Comparison of ENCODE assay signal across 15 mouse cellular contexts in genomic region chr4:69383318-69383717, GRCm38 (mm10).
"Had no signal": no experiment of that assay in that cellular context is flagged by ENCODE, and none has a peak within 500 bp of the region (broad histone marks: within the 10 kb centered on the region; RNA-seq: fewer than 3 reads in every experiment).

No protein-coding gene starts in this region.

- H3K4me3 ChIP-seq: intestine, embryonic 15.5 days; kidney, embryonic 15.5 days; liver, embryonic 13.5 days; stomach, embryonic 15.5 days had no signal

- H3K27ac ChIP-seq: intestine, embryonic 15.5 days; kidney, embryonic 15.5 days; liver, embryonic 13.5 days; stomach, embryonic 15.5 days had no signal

- DNase-seq: kidney, adult 11 months; kidney, adult 8-10 months; kidney, postnatal 10 days; kidney, postnatal 36 days; liver, embryonic 13.5 days; lung, adult 2 months; lung, postnatal 14 days; lung, postnatal 4 days; midbrain, embryonic 14.5 days; right cerebral cortex, postnatal 25 days; spleen, adult 18-20 months; thymus, postnatal 36 days had no signal
